ENCODE assay signal across 7 mouse cellular contexts in genomic region chr4:32481366-32482055, GRCm38 (mm10).
DNase-seq lines count a peak whose midpoint lies in the region; ATAC-seq lines count a peak whose summit lies in the region.

No protein-coding gene starts in this region.

- peak overlapping the region; percentile 18; the same call in 1 of the 2 replicates for H3K4me2 ChIP-seq in embryonic facial prominence, embryonic 12.5 days (replicated peaks)
- H3K4me2 ChIP-seq in hindbrain, embryonic 11.5 days (replicated peaks; ENCODE audit: low read depth, low read length) = no peak overlapping the region; the same call in 1 of the 2 replicates
- H3K4me2 ChIP-seq in neural tube, embryonic 12.5 days (replicated peaks) = peak overlapping the region; percentile 21; the same call in 1 of the 2 replicates

- DNase-seq in urinary bladder, postnatal 14 days (ENCODE audit: low spot score) = peak; percentile 14
- DNase-seq in urinary bladder, postnatal 10 days (ENCODE audit: low spot score) = no peak
- DNase-seq in hindbrain, embryonic 11.5 days (ENCODE audit: low spot score) = peak; percentile 44
- no peak for DNase-seq in adrenal gland, adult 2 months
- DNase-seq in layer of hippocampus, postnatal 25 days (ENCODE audit: extremely low spot score in 1 of 2, low spot score in 1 of 2) = no peak

- no peaks in the 10 kb centered on the region for H3K27me3 ChIP-seq in embryonic facial prominence, embryonic 12.5 days
- H3K27me3 ChIP-seq in hindbrain, embryonic 11.5 days (ENCODE audit: control insufficient read depth, insufficient read depth, low read length) = no peaks in the 10 kb centered on the region
- no peaks in the 10 kb centered on the region for H3K27me3 ChIP-seq in neural tube, embryonic 12.5 days (replicated peaks)

- no peak overlapping the region for H3K4me3 ChIP-seq in embryonic facial prominence, embryonic 12.5 days
- H3K4me3 ChIP-seq in hindbrain, embryonic 11.5 days (ENCODE audit: low read depth, low read length) = no peak overlapping the region
- H3K4me3 ChIP-seq in neural tube, embryonic 12.5 days = no peak overlapping the region

- H3K9ac ChIP-seq in embryonic facial prominence, embryonic 12.5 days = no peak overlapping the region
- no peak overlapping the region for H3K9ac ChIP-seq in hindbrain, embryonic 11.5 days (ENCODE audit: low read depth, low read length)
- H3K9ac ChIP-seq in neural tube, embryonic 12.5 days = no peak overlapping the region

- H3K27ac ChIP-seq in embryonic facial prominence, embryonic 12.5 days = peak overlapping the region; percentile 24; the same call in 1 of the 2 replicates
- H3K27ac ChIP-seq in hindbrain, embryonic 11.5 days (ENCODE audit: low read depth, low read length) = peak overlapping the region; percentile 83
- H3K27ac ChIP-seq in neural tube, embryonic 12.5 days = peak overlapping the region; percentile 11; the same call in 1 of the 2 replicates

- H3K36me3 ChIP-seq in embryonic facial prominence, embryonic 12.5 days = no peaks in the 10 kb centered on the region
- no peaks in the 10 kb centered on the region for H3K36me3 ChIP-seq in hindbrain, embryonic 11.5 days (ENCODE audit: control insufficient read depth, insufficient read depth, low read length)
- H3K36me3 ChIP-seq in neural tube, embryonic 12.5 days = no peaks in the 10 kb centered on the region

- ATAC-seq in embryonic facial prominence, embryonic 12.5 days (ENCODE audit: insufficient number of reproducible peaks, insufficient read depth, low FRiP score, low TSS enrichment) = no peak
- no peak; the same call in 1 of the 2 replicates for ATAC-seq in hindbrain, embryonic 11.5 days (ENCODE audit: low FRiP score)
- no peak for ATAC-seq in neural tube, embryonic 12.5 days (ENCODE audit: low FRiP score, low read depth)

- WGBS in embryonic facial prominence, embryonic 12.5 days = 16% methylated on average over 18 of the region's 18 CpGs
- WGBS in hindbrain, embryonic 11.5 days = 26% methylated on average over 18 of the region's 18 CpGs
- WGBS in neural tube, embryonic 12.5 days = 29% methylated on average over 18 of the region's 18 CpGs

- peaks cover 55% of the 10 kb centered on the region for H3K4me1 ChIP-seq in embryonic facial prominence, embryonic 12.5 days
- H3K4me1 ChIP-seq in hindbrain, embryonic 11.5 days (replicated peaks; ENCODE audit: control insufficient read depth, insufficient read depth, low read length) = peaks cover 24% of the 10 kb centered on the region
- peaks cover 68% of the 10 kb centered on the region for H3K4me1 ChIP-seq in neural tube, embryonic 12.5 days

- no peaks in the 10 kb centered on the region for H3K9me3 ChIP-seq in embryonic facial prominence, embryonic 12.5 days
- no peaks in the 10 kb centered on the region for H3K9me3 ChIP-seq in hindbrain, embryonic 11.5 days (ENCODE audit: control insufficient read depth, low read length)
- H3K9me3 ChIP-seq in neural tube, embryonic 12.5 days = no peaks in the 10 kb centered on the region

Comparison
In these comparisons a context has a peak if more than half of its experiments do, and no peak if none do; other contexts are left out.
1. DNase-seq: peak in urinary bladder, postnatal 14 days (single experiment) and hindbrain, embryonic 11.5 days (single experiment); none in urinary bladder, postnatal 10 days (single experiment), adrenal gland, adult 2 months (single experiment) and layer of hippocampus, postnatal 25 days (0 of 2).
2. H3K27ac ChIP-seq: peak in every context shown above with its lines; median percentile 83 in hindbrain, embryonic 11.5 days; 24 in embryonic facial prominence, embryonic 12.5 days; 11 in neural tube, embryonic 12.5 days.